Comparison of ENCODE assay signal across 6 mouse cellular contexts in the genomic region with DNA sequence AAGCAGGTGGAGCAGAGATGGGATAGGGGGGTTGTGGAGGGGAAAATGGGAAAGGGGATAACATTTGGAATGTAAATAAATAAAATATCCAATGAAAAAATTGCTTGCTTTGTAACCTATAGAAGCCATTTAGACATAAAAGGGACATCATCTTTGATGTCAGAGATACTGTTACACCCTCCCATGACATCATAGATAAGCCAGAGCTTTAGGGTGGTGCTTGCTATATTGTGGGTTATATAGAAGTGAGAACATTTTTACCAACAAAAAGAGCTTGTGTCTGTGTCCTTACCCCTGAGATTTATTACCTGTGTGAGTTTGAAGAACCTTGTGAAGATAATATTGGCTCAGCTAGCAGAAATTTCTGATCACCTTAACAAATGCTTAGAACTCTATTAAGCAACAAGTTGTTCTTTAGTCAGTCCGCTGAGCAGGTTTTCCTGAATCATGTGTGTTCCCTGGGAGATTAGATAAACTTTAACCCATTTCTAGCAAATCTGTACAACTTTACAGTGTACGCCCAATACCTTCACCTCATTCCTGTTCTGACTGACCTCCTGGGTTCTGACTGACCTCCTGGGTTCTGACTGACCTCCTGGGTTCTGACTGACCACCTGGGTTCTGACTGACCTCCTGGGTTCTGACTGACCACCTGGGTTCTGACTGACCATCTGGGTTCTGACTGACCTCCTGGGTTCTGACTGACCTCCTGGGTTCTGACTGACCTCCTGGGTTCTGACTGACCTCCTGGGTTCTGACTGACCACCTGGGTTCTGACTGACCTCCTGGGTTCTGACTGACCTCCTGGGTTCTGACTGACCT.
DNase-seq lines count a peak whose midpoint lies in the region; ATAC-seq and TF ChIP-seq lines count a peak whose summit lies in the region.
"Not testable (repeated sequence)": the region's sequence is repeated elsewhere in the genome, so short reads cannot be mapped to it uniquely, and the experiment has no call there.

No protein-coding gene starts in this region.

- H3K4me1 ChIP-seq in heart, embryonic 12.5 days (replicated peaks) = peaks cover 52% of the 10 kb centered on the region
- not testable (repeated sequence) for H3K4me1 ChIP-seq in intestine, postnatal 0 days (replicated peaks; ENCODE audit: control insufficient read depth, insufficient read depth, low read length); liver, embryonic 16.5 days (ENCODE audit: control insufficient read depth, low read depth, low read length)

- H3K36me3 ChIP-seq in heart, embryonic 12.5 days = peaks cover 42% of the 10 kb centered on the region
- peaks cover 28% of the 10 kb centered on the region for H3K36me3 ChIP-seq in intestine, postnatal 0 days (ENCODE audit: control insufficient read depth, insufficient read depth)
- H3K36me3 ChIP-seq in liver, embryonic 16.5 days (ENCODE audit: control insufficient read depth, insufficient read depth) = not testable (repeated sequence)

- peak overlapping the region; percentile 51; the same call in 1 of the 2 replicates for H3K27ac ChIP-seq in heart, embryonic 12.5 days (ENCODE audit: poor library complexity, severe bottlenecking)
- H3K27ac ChIP-seq in intestine, postnatal 0 days (ENCODE audit: low read depth, low read length); liver, embryonic 16.5 days (ENCODE audit: low read length): not testable (repeated sequence)

- not testable (repeated sequence) for ATAC-seq in heart, embryonic 12.5 days (ENCODE audit: insufficient number of reproducible peaks, low FRiP score)
- ATAC-seq in intestine, postnatal 0 days = peak; percentile 66
- peak; percentile 61 for ATAC-seq in liver, embryonic 16.5 days (ENCODE audit: low read depth)

- not testable (repeated sequence) for H3K9ac ChIP-seq in heart, embryonic 12.5 days; intestine, postnatal 0 days (ENCODE audit: low read depth, low read length); liver, embryonic 16.5 days (ENCODE audit: low read depth, low read length)

- not testable (repeated sequence) for H3K4me2 ChIP-seq in heart, embryonic 12.5 days; intestine, postnatal 0 days (replicated peaks; ENCODE audit: low read depth); liver, embryonic 16.5 days (ENCODE audit: low read depth, low read length)

- H3K27me3 ChIP-seq in heart, embryonic 12.5 days (replicated peaks); intestine, postnatal 0 days (replicated peaks; ENCODE audit: control insufficient read depth, insufficient read depth, low read length); liver, embryonic 16.5 days (ENCODE audit: control insufficient read depth, insufficient read depth, low read depth, low read length): not testable (repeated sequence)

- not testable (repeated sequence) for TF ChIP-seq CTCF in intestine, postnatal 0 days (IDR thresholded peaks at IDR 0.05; ENCODE audit: low read depth)

- WGBS in heart, embryonic 12.5 days = 54% methylated on average over 2 of the region's 2 CpGs
- WGBS in intestine, postnatal 0 days = 49% methylated on average over 2 of the region's 2 CpGs
- 18% methylated on average over 2 of the region's 2 CpGs for WGBS in liver, embryonic 16.5 days (ENCODE audit: insufficient replicate concordance)

- peak; percentile 11 for DNase-seq in c-Kit-positive CD71-positive TER-119-negative erythroid progenitor cells, embryonic 14.5 days (ENCODE audit: low read depth)
- peak; percentile 49 to 72 for DNase-seq in kidney, adult 8-10 months
- peak; percentile 23 to 71 for DNase-seq in kidney, postnatal 36 days

- H3K4me3 ChIP-seq in heart, embryonic 12.5 days; intestine, postnatal 0 days (ENCODE audit: low read depth, low read length); liver, embryonic 16.5 days (ENCODE audit: low read depth, low read length): not testable (repeated sequence)

- H3K9me3 ChIP-seq in heart, embryonic 12.5 days (replicated peaks); intestine, postnatal 0 days (ENCODE audit: control insufficient read depth); liver, embryonic 16.5 days (replicated peaks; ENCODE audit: control insufficient read depth, low read length): not testable (repeated sequence)
